Mouse (Mus musculus): ENCODE data around the gene Mlxipl. TPM values are rescaled to one million over a fixed set of nuclear protein-coding genes. Genes with fewer than 3 reads are reported as not detected.

The Mlxipl gene
- polyA plus RNA-seq, 1 experiment from 2014 or later: 2.4 TPM

Other genes with a start within 250 kb of the Mlxipl start
- not detected in 2 replicates for gene Tmem270, start 183.2 kb upstream of the Mlxipl start, polyA plus RNA-seq (2015; fragmentation: Nextera tagmentation; extraction: Ambion mirVana)
- 0.75 and 3.3 TPM in 2 replicates for gene Cldn13, start 174.4 kb upstream of the Mlxipl start, polyA plus RNA-seq (2015; fragmentation: Nextera tagmentation; extraction: Ambion mirVana)
- 30.6 and 33.5 TPM in 2 replicates for gene Mettl27, start 157.5 kb upstream of the Mlxipl start, polyA plus RNA-seq (2015; fragmentation: Nextera tagmentation; extraction: Ambion mirVana)
- 33.0 and 33.1 TPM in 2 replicates for gene Cldn4, start 143.0 kb upstream of the Mlxipl start, polyA plus RNA-seq (2015; fragmentation: Nextera tagmentation; extraction: Ambion mirVana)
- 328 and 355 TPM in 2 replicates for gene Cldn3, start 103.7 kb upstream of the Mlxipl start, polyA plus RNA-seq (2015; fragmentation: Nextera tagmentation; extraction: Ambion mirVana)
- 73.3 and 73.4 TPM in 2 replicates for gene Abhd11, start 80.7 kb upstream of the Mlxipl start, polyA plus RNA-seq (2015; fragmentation: Nextera tagmentation; extraction: Ambion mirVana)
- gene Stx1a, start 66.4 kb upstream of the Mlxipl start, polyA plus RNA-seq (2015; fragmentation: Nextera tagmentation; extraction: Ambion mirVana): 11.8 and 12.4 TPM in 2 replicates
- 32.2 and 32.5 TPM in 2 replicates for gene Dnajc30, start 25.7 kb upstream of the Mlxipl start, polyA plus RNA-seq (2015; fragmentation: Nextera tagmentation; extraction: Ambion mirVana)
- 100 and 110 TPM in 2 replicates for gene Bud23, start 24.9 kb upstream of the Mlxipl start, polyA plus RNA-seq (2015; fragmentation: Nextera tagmentation; extraction: Ambion mirVana)
- gene Vps37d, start 11.6 kb upstream of the Mlxipl start, polyA plus RNA-seq (2015; fragmentation: Nextera tagmentation; extraction: Ambion mirVana): 4.2 and 5.3 TPM in 2 replicates
- 20.6 and 22.6 TPM in 2 replicates for gene Tbl2, start 59.8 kb downstream of the Mlxipl start, polyA plus RNA-seq (2015; fragmentation: Nextera tagmentation; extraction: Ambion mirVana)
- 53.3 and 56.2 TPM in 2 replicates for gene Bcl7b, start 78.4 kb downstream of the Mlxipl start, polyA plus RNA-seq (2015; fragmentation: Nextera tagmentation; extraction: Ambion mirVana)
- gene Baz1b, start 97.4 kb downstream of the Mlxipl start, polyA plus RNA-seq (2015; fragmentation: Nextera tagmentation; extraction: Ambion mirVana): 33.8 and 35.3 TPM in 2 replicates
- gene Fzd9, start 161.3 kb downstream of the Mlxipl start, polyA plus RNA-seq (2015; fragmentation: Nextera tagmentation; extraction: Ambion mirVana): 1.1 TPM in 2 replicates

Data from lung, embryonic 16.5 days (tissue).